Mouse (Mus musculus) intestine, postnatal 0 days (tissue): ENCODE measurements around the gene Rpn2. TPM values are rescaled to one million over a fixed set of nuclear protein-coding genes. Genes with fewer than 3 reads are reported as not detected.
A peak's percentile ranks its signal among the peaks of the same experiment; 100 is the strongest.

Experiments used
- ATAC-seq: fragments of 200-750 bp; cut with Nextera tagmentation; 2 replicates; pipeline ENCODE4 v1.8.0; 2017; ENCODE audit warnings: mild to moderate bottlenecking, moderate TSS enrichment, moderate library complexity
- H3K27ac ChIP-seq: fragments of 300-500 bp; sonication (generic); 2 replicates; pipeline ENCODE4 v1.5.1; 2014; ENCODE audit warnings: mild to moderate bottlenecking, low read depth, low read length, moderate library complexity
- H3K27me3 ChIP-seq: fragments of 300-500 bp; sonication (generic); replicated peaks from 2 replicates; pipeline ENCODE4 v1.6.1; 2014; ENCODE audit warnings: low read length, mixed read lengths; ENCODE audit not compliant: control insufficient read depth, insufficient read depth
- H3K36me3 ChIP-seq: fragments of 300-500 bp; sonication (generic); 2 replicates; pipeline ENCODE4 v1.6.1; 2014; ENCODE audit warnings: mild to moderate bottlenecking, moderate library complexity; ENCODE audit not compliant: control insufficient read depth, insufficient read depth
- H3K4me1 ChIP-seq: fragments of 300-500 bp; sonication (generic); replicated peaks from 2 replicates; pipeline ENCODE4 v1.6.1; 2014; ENCODE audit warnings: antibody characterized with exemption, low read length, mixed read lengths; ENCODE audit not compliant: control insufficient read depth, insufficient read depth
- H3K4me2 ChIP-seq: fragments of 300-500 bp; sonication (generic); replicated peaks from 2 replicates; pipeline ENCODE4 v1.6.1; 2014; ENCODE audit warnings: low read depth, mild to moderate bottlenecking, moderate library complexity
- H3K4me3 ChIP-seq: fragments of 300-500 bp; sonication (generic); 2 replicates; pipeline ENCODE4 v1.5.1; 2014; ENCODE audit warnings: low read depth, low read length
- H3K9ac ChIP-seq: fragments of 300-500 bp; sonication (generic); 2 replicates; pipeline ENCODE4 v1.6.1; 2014; ENCODE audit warnings: mild to moderate bottlenecking, low read depth, low read length
- H3K9me3 ChIP-seq: fragments of 300-500 bp; sonication (generic); 2 replicates; pipeline ENCODE4 v1.6.1; 2016; ENCODE audit warnings: mixed run types; ENCODE audit not compliant: control insufficient read depth
- CTCF ChIP-seq: sonication (generic); IDR thresholded peaks from 2 replicates; pipeline ENCODE4 v1.5.1; 2016; ENCODE audit warnings: low read depth, mild to moderate bottlenecking, control low read depth, antibody characterized with exemption, moderate library complexity
- WGBS: fragments of 180-500 bp; shearing (Covaris S2); extraction: QIAGEN DNeasy Blood & Tissue Kit; methylation state at CpG from one replicate; pipeline ENCODE4 v1.1.7; 2014; 5-methylcytosine and 5-hydroxymethylcytosine counted together
- polyA plus RNA-seq: library from polyadenylated mRNA; unstranded; fragments of >200 nt; fragmentation: Nextera tagmentation; extraction: Ambion mirVana; gene quantifications from 2 replicates; pipeline ENCODE4 v1.2.1, GENCODE M21; 2015

Rpn2 gene
- polyA plus RNA-seq, 1 experiment from 2014 or later: 153 TPM

GRCm38 (mm10) chr2:157367184-157367893 lies 88.5 kb downstream of the Rpn2 start, which contains the start of gene Manbal:
Manbal (plus strand) TSS chr2:157367594.
- no peaks in the 10 kb centered on the region for H3K27me3 ChIP-seq
- no peaks in the 10 kb centered on the region for H3K36me3 ChIP-seq
- H3K27ac ChIP-seq: peak within 1 kb of the TSS; percentile 95
- 4% methylated on average over 42 of the region's 42 CpGs for WGBS
- no peak for TF ChIP-seq CTCF
- H3K9ac ChIP-seq: peak within 1 kb of the TSS; percentile 87
- H3K4me3 ChIP-seq: peak within 1 kb of the TSS; percentile 64
- peak within 1 kb of the TSS; percentile 78 for H3K4me2 ChIP-seq
- peak; percentile 87 for ATAC-seq
- no peaks in the 10 kb centered on the region for H3K9me3 ChIP-seq
- peaks cover 4% of the 10 kb centered on the region; the same call in 1 of the 2 replicates for H3K4me1 ChIP-seq

- H3K9ac ChIP-seq: peak overlapping the region; percentile 87
- 1% methylated on average over 13 of the region's 13 CpGs for WGBS
- H3K36me3 ChIP-seq: no peaks in the 10 kb centered on the region
- no peaks in the 10 kb centered on the region for H3K27me3 ChIP-seq
- no peak for TF ChIP-seq CTCF
- no peaks in the 10 kb centered on the region for H3K9me3 ChIP-seq
- H3K4me3 ChIP-seq: peak overlapping the region; percentile 64
- peaks cover 4% of the 10 kb centered on the region; the same call in 1 of the 2 replicates for H3K4me1 ChIP-seq
- H3K27ac ChIP-seq: peak overlapping the region; percentile 95
- ATAC-seq: peak; percentile 30
- peak overlapping the region; percentile 78 for H3K4me2 ChIP-seq
These were observed 89.2 kb downstream of the Rpn2 start for GRCm38 (mm10) chr2:157367991-157368390.

DNA sequence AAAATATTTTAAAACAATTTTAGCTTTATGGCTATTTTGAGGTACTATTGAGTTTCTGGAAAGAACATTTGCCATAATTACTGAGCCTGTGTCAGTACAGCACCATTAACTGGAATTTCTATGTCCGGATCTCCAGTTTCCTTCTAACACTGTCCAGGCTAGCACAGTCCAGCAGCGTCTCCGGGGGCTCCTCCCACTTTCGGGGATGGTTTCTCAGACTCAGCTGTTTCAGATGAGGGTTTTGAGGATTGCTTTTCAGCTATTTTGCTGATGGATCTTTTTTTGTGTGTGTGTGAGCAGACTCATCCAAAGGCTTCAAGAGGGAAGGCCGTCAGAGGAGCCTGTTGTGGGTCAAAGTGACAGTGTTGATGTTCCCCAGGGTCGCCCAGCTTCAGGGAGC lies 92.9 kb downstream of the Rpn2 start:
- no peak for TF ChIP-seq CTCF
- Histone ChIP-seq H3K9me3 (no peaks in the 10 kb centered on the region), H3K27me3 (no peaks in the 10 kb centered on the region), H3K27ac (peak overlapping the region; percentile 35), H3K4me3 (no peak overlapping the region), H3K4me2 (no peak overlapping the region), H3K9ac (no peak overlapping the region), H3K36me3 (no peaks in the 10 kb centered on the region), H3K4me1 (peaks cover 9% of the 10 kb centered on the region)
- WGBS: 54% methylated on average over 6 of the region's 6 CpGs
- ATAC-seq: no peak

DNA sequence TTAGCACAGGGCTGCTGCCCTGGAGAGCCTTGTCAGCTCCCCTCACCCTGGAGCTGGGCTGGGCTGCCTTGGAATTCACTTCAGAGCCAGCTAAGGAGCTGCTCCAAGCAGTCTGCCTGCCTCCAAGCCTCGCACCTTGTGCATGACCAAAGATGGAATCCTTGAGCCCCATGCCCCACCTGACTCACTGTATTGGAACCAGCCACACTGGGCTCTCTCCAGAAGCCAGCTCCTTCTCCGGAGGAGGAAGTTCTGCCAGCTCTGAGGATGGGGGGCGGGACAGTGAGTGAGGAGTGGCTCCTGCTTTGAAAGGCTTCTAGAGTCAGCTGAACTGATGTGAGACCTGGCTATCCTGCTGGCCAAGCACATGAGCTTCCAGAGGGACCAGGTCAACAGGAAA lies 94.9 kb downstream of the Rpn2 start:
- H3K27me3 ChIP-seq: no peaks in the 10 kb centered on the region
- peak overlapping the region; percentile 65 for H3K27ac ChIP-seq
- no peaks in the 10 kb centered on the region for H3K36me3 ChIP-seq
- H3K4me1 ChIP-seq: peaks cover 9% of the 10 kb centered on the region
- peak; percentile 21; the same call in 1 of the 2 replicates for ATAC-seq
- no peak overlapping the region for H3K4me2 ChIP-seq
- H3K4me3 ChIP-seq: no peak overlapping the region
- no peaks in the 10 kb centered on the region for H3K9me3 ChIP-seq
- WGBS: 41% methylated on average over 3 of the region's 3 CpGs
- no peak overlapping the region for H3K9ac ChIP-seq
- TF ChIP-seq CTCF: no peak

GRCm38 (mm10) chr2:157375051-157375450 lies 96.2 kb downstream of the Rpn2 start:
- Histone ChIP-seq H3K4me3 (no peak overlapping the region), H3K36me3 (0 out of 2 replicates have a peak, but pooled peaks cover 11% of the 10 kb centered on the region), H3K27me3 (no peaks in the 10 kb centered on the region), H3K4me1 (peaks cover 8% of the 10 kb centered on the region), H3K27ac (peak overlapping the region; percentile 66; the same call in 1 of the 2 replicates), H3K9me3 (no peaks in the 10 kb centered on the region), H3K9ac (no peak overlapping the region), H3K4me2 (no peak overlapping the region)
- no peak for TF ChIP-seq CTCF
- ATAC-seq: peak; percentile 36; the same call in 1 of the 2 replicates
- 27% methylated on average over 8 of the region's 8 CpGs for WGBS

Other genes with a start within 250 kb of the Rpn2 start
- 0.90 TPM in 2 replicates for gene Soga1, start 199.8 kb upstream of the Rpn2 start, polyA plus RNA-seq
- gene Tldc2, start 192.0 kb upstream of the Rpn2 start, polyA plus RNA-seq: not detected in 2 replicates
- 29.4 and 33.7 TPM in 2 replicates for gene Samhd1, start 143.8 kb upstream of the Rpn2 start, polyA plus RNA-seq
- gene Rbl1, start 74.5 kb upstream of the Rpn2 start, polyA plus RNA-seq: 9.3 and 9.7 TPM in 2 replicates
- 0.09 and 0.21 TPM in 2 replicates for gene Mroh8, start 532 bp downstream of the Rpn2 start, polyA plus RNA-seq
- gene Ghrh, start 68.5 kb downstream of the Rpn2 start, polyA plus RNA-seq: 0.26 and 0.78 TPM in 2 replicates
- 60.9 and 66.5 TPM in 2 replicates for gene Manbal, start 88.6 kb downstream of the Rpn2 start, polyA plus RNA-seq
- gene Src, start 139.4 kb downstream of the Rpn2 start, polyA plus RNA-seq: 23.9 and 25.1 TPM in 2 replicates